Mouse (Mus musculus) myocyte (in vitro differentiated cells): ENCODE results near the gene Gmds.

ENCODE experiments used
- MYOD1 ChIP-seq, 3 experiments: IDR thresholded peaks; one replicate each; pipeline ENCODE4 v1.6.1; 2011; ENCODE audit warnings: control low read depth in 2 of 3, low read depth in 2 of 3, mild to moderate bottlenecking in 2 of 3, moderate library complexity in 1 of 3; ENCODE audit not compliant: insufficient read length in 2 of 3, control insufficient read depth in 1 of 3
- POLR2A ChIP-seq: IDR thresholded peaks from one replicate; pipeline ENCODE4 v1.6.1; 2011; ENCODE audit warnings: low read depth, mild to moderate bottlenecking, control low read depth, moderate library complexity; ENCODE audit not compliant: insufficient read length
- USF1 ChIP-seq: IDR thresholded peaks from one replicate; pipeline ENCODE4 v1.6.1; 2011; ENCODE audit warnings: low read depth, mild to moderate bottlenecking, control low read depth, moderate library complexity

DNA sequence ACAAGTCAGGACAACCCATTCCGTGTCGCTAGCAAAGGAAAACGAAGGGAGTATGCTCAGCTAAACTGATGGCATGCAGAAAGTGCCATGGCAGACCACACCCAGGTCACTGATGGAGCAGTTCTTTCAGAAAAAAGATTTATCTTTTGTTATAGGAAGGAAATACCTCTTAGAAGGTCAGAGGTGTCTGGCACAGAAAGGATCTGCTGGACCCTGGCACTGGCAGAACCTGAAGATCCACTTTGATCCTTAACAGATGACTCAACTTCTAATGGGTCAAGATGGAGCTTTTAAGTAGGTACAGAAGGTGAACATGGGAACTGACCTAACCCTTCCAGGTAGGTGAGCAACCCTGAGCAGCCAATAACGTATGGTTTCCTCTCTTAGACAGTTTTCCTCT is 502.7 kb downstream of the Gmds start:
- no peak for TF ChIP-seq POLR2A
- no peak for TF ChIP-seq USF1
- TF ChIP-seq MYOD1 (IDR thresholded peaks at IDR 0.05; ENCODE audit: control insufficient read depth in 1 of 3, insufficient read length in 2 of 3, low read depth in 2 of 3): no peak
